Mouse (Mus musculus): ENCODE data around the gene Pdxp. TPM values are rescaled to one million over a fixed set of nuclear protein-coding genes. Genes with fewer than 3 reads are reported as not detected.

Pdxp gene
- polyA plus RNA-seq, 1 experiment from 2014 or later = 46.3 TPM

DNA sequence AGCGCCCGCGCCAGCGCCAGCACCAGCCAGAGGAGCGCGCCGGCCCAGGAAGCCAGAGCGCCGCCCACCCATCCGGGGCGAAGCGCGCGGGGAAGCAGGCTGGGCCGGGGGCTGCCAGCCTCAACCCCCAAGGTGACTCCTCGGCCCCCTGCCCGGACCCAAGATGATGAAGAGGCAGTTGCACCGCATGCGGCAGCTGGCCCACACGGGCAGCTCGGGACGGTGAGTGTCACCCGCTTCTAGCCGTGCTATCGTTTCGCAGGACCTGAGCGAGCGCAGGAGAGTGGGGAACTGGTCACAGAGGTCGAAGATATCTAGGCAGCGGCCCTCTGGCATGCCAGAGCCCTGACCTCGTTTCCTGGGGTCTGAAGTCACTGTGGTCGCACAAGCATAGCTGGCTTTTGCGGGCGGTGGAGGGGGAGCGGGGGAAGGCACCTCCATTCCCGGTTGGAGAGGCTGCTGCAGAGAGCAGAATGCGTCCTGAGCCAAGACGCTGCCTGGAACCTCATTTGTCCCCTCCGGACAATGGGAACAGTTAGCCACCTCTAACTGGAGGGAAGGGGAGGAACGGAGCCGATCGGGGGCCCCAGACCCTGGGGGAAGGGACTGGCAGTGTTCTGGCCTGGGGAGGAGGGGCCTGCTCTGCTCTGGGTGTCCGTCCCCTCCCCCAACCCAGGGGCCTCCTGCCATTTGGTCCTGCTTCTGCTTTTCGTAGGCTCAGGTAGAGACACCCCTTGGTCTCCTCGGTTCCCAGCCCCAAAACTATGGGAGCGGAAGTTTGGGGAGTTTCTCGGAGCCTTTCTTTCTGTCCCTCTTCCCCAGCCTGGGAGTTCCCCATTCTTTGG lies 13.8 kb upstream of the Pdxp start, which contains the start of gene Sh3bp1:
TSS of gene Sh3bp1 (plus strand) at position 29 of the 845 bp plus-strand sequence.
- peaks cover 40% of the 10 kb centered on the region for H3K27me3 ChIP-seq
- WGBS = 1% methylated on average over 46 of the region's 47 CpGs
- no peaks in the 10 kb centered on the region for H3K36me3 ChIP-seq
- peaks cover 25% of the 10 kb centered on the region for H3K4me1 ChIP-seq
- peak within 1 kb of the TSS; percentile 94 for H3K4me2 ChIP-seq (replicated peaks)
- H3K9ac ChIP-seq (replicated peaks) = peak within 1 kb of the TSS; percentile 65
- H3K9me3 ChIP-seq = no peaks in the 10 kb centered on the region
- no peak within 1 kb of the TSS for H3K27ac ChIP-seq (replicated peaks)
- peak; percentile 61 for ATAC-seq (ENCODE audit: low FRiP score, low read depth)
- peak within 1 kb of the TSS; percentile 53 for H3K4me3 ChIP-seq

DNA sequence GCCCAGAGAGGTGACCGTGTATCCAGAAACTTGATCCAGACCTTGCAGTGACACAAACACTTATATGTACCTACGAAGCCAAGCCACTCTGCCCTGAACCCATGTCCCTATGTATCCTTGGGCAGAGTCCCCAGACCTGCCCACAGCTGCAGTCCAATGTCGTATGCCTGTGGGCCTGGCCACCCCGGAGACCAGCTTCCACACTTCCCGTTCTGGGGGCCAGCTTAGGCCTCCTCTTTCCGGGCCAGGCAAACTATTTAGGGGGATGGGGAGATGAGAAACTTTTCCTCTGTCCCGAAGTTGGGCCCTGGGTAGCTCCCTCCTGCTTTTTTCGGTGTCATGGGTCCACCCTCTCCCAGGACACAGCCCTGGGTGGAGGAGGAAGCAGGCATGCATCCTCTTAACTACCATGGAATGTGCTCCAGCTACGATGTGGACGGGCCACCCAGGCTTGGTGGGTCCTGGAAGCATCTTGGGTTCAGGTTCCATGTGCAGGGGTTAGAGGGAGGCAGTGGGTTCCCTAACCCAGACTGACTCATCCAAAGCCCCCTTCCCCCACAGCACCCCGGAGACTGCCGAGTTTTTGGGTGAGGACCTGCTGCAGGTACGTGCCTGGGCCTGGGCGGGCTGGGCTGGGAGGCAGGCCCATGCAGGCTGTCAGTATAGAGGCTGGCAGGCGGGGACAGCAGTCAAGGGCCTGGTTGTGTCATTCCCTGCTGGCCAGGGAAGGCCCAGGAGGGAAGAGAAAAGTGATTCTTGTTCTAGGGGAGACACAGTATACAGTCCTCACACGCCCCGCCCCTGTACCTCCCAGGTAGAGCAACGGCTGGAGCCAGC lies 12.9 kb upstream of the Pdxp start:
- 21% methylated on average over 18 of the region's 18 CpGs for WGBS
- Histone ChIP-seq H3K4me2 (replicated peaks) (peak overlapping the region; percentile 94), H3K27ac (replicated peaks) (no peak overlapping the region), H3K36me3 (no peaks in the 10 kb centered on the region), H3K9me3 (no peaks in the 10 kb centered on the region), H3K4me3 (peak overlapping the region; percentile 53), H3K9ac (replicated peaks) (peak overlapping the region; percentile 43), H3K4me1 (peaks cover 25% of the 10 kb centered on the region), H3K27me3 (peaks cover 40% of the 10 kb centered on the region)
- no peak for ATAC-seq (ENCODE audit: low FRiP score, low read depth)

DNA sequence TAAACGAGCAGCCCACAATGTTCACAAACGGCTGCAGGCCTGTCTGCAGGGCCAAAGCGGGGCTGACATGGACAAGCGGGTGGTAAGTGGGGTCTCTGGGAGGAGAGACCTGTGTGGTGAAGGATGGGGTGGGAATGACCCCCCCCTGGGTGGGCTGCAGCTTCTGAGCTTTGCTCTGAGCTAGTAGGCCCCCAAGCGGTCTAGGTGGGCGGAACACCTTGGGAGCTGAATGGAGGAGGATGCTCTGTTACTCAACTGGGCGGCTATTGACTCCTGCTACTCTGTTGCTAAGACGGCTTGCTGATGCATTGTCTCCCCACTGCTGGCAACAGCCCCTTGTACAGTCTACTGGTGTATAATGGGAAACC lies 12.3 kb upstream of the Pdxp start:
- no peak for ATAC-seq (ENCODE audit: low FRiP score, low read depth)
- Histone ChIP-seq H3K4me2 (replicated peaks) (peak overlapping the region; percentile 94; the same call in 1 of the 2 replicates), H3K27ac (replicated peaks) (no peak overlapping the region), H3K4me1 (peaks cover 25% of the 10 kb centered on the region), H3K9me3 (no peaks in the 10 kb centered on the region), H3K9ac (replicated peaks) (peak overlapping the region; percentile 43; the same call in 1 of the 2 replicates), H3K27me3 (peaks cover 40% of the 10 kb centered on the region), H3K4me3 (no peak overlapping the region), H3K36me3 (no peaks in the 10 kb centered on the region)
- WGBS = 41% methylated on average over 8 of the region's 8 CpGs

GRCm38 (mm10) chr15:78903243-78903642 lies 10.5 kb upstream of the Pdxp start:
- Histone ChIP-seq H3K9ac (replicated peaks) (no peak overlapping the region), H3K36me3 (no peaks in the 10 kb centered on the region), H3K9me3 (no peaks in the 10 kb centered on the region), H3K4me2 (replicated peaks) (no peak overlapping the region), H3K27ac (replicated peaks) (no peak overlapping the region), H3K4me3 (no peak overlapping the region), H3K27me3 (peaks cover 39% of the 10 kb centered on the region), H3K4me1 (peaks cover 25% of the 10 kb centered on the region)
- WGBS = 8% methylated on average over 2 of the region's 2 CpGs
- ATAC-seq (ENCODE audit: low FRiP score, low read depth) = 0 out of 2 replicates have a peak, but pooled peaks have one; percentile 4

- no peak overlapping the region for H3K4me2 ChIP-seq (replicated peaks)
- 83% methylated on average over 7 of the region's 7 CpGs for WGBS
- peaks cover 4% of the 10 kb centered on the region; the same call in 1 of the 2 replicates for H3K27me3 ChIP-seq
- no peak overlapping the region for H3K27ac ChIP-seq (replicated peaks)
- H3K4me3 ChIP-seq = no peak overlapping the region
- H3K9me3 ChIP-seq = no peaks in the 10 kb centered on the region
- H3K36me3 ChIP-seq = no peaks in the 10 kb centered on the region
- no peak for ATAC-seq (ENCODE audit: low FRiP score, low read depth)
- peaks cover 4% of the 10 kb centered on the region; the same call in 1 of the 2 replicates for H3K4me1 ChIP-seq
- H3K9ac ChIP-seq (replicated peaks) = no peak overlapping the region
These were observed 5.3 kb upstream of the Pdxp start for GRCm38 (mm10) chr15:78908399-78908798.

- H3K4me3 ChIP-seq = no peak overlapping the region
- H3K9me3 ChIP-seq = no peaks in the 10 kb centered on the region
- H3K4me2 ChIP-seq (replicated peaks) = no peak overlapping the region
- peaks cover 4% of the 10 kb centered on the region; the same call in 1 of the 2 replicates for H3K27me3 ChIP-seq
- H3K4me1 ChIP-seq = peaks cover 4% of the 10 kb centered on the region; the same call in 1 of the 2 replicates
- no peaks in the 10 kb centered on the region for H3K36me3 ChIP-seq
- no peak overlapping the region for H3K27ac ChIP-seq (replicated peaks)
- H3K9ac ChIP-seq (replicated peaks) = no peak overlapping the region
- 85% methylated on average over 8 of the region's 8 CpGs for WGBS
- ATAC-seq (ENCODE audit: low FRiP score, low read depth) = no peak
These were observed 4.7 kb upstream of the Pdxp start for GRCm38 (mm10) chr15:78908982-78909381.

DNA sequence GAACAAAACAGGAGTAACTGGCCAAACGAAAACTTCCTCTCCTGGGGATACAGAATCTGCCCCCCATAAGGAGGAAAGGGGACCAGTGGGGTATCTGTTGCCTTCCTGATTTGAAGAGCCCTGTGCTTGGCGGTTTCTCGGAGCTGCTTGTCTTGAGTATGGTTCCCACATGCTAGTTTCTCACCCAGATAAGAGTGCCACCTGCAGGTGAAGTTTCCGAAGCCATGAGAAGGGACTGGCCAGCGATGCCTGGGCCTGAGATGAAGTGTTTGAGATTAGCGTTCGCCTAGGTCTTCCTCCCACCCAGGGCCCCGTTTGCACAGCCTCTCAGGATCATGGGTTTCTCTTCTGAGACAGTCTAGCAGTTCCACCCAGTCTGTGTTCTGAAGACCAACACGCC lies 1.7 kb upstream of the Pdxp start:
- no peak overlapping the region for H3K9ac ChIP-seq (replicated peaks)
- no peaks in the 10 kb centered on the region for H3K9me3 ChIP-seq
- H3K4me1 ChIP-seq = peaks cover 31% of the 10 kb centered on the region
- H3K4me2 ChIP-seq (replicated peaks) = no peak overlapping the region
- no peak overlapping the region for H3K4me3 ChIP-seq
- no peak overlapping the region for H3K27ac ChIP-seq (replicated peaks)
- 31% methylated on average over 9 of the region's 9 CpGs for WGBS
- peaks cover 4% of the 10 kb centered on the region; the same call in 1 of the 2 replicates for H3K27me3 ChIP-seq
- H3K36me3 ChIP-seq = no peaks in the 10 kb centered on the region
- no peak for ATAC-seq (ENCODE audit: low FRiP score, low read depth)

- Histone ChIP-seq H3K4me2 (replicated peaks) (peak overlapping the region; percentile 86), H3K27me3 (peaks cover 4% of the 10 kb centered on the region; the same call in 1 of the 2 replicates), H3K4me1 (peaks cover 31% of the 10 kb centered on the region), H3K9me3 (no peaks in the 10 kb centered on the region), H3K9ac (replicated peaks) (peak overlapping the region; percentile 76), H3K36me3 (peaks cover 17% of the 10 kb centered on the region), H3K4me3 (peak overlapping the region; percentile 63), H3K27ac (replicated peaks) (peak overlapping the region; percentile 92)
- ATAC-seq (ENCODE audit: low FRiP score, low read depth) = peak; percentile 59
- under 1% methylated on average over 87 of the region's 87 CpGs for WGBS
These were observed 538 bp downstream of the Pdxp start for GRCm38 (mm10) chr15:78914091-78914822.

DNA sequence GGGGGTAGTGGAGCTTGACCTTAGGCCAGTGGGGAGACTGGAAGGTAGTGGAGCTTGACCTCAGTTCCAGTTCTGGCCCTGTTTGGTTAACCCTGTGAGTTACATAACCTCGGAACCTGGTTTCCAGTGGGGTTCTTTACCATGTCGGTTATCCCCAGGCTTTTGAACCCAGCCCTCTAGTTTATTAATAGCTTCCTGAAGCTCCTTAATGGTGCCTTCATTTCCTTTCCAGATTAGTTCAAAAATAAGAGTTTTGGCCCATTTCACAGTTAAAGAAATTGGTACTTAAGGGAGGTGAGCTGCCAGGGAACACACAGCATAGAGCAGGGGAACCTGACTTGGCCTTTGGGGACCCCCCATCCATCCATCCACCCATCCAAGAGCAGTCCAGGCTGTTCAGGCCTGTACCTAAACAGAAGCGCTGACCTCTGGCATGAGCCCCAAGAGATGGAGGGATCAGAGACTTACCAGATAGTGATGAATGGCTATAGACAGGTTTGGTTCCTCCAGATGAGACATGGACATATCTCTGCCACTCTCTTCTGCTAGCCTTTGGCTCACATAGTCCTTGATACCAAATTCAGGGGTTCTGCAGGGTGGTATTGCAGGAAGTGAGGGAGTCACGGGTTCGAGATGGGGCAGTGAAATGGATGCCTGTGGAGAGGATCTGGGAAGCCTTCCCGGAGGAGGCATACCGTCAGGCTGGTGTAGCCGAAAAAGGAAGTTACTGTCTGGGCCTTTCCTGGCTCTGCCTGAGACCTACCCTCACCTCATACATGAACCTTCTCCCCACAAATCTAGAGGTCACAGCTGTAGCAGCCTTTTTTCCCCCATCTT lies 1.3 kb downstream of the Pdxp start:
- Histone ChIP-seq H3K27ac (replicated peaks) (peak overlapping the region; percentile 92; the same call in 1 of the 2 replicates), H3K4me2 (replicated peaks) (peak overlapping the region; percentile 86), H3K36me3 (peaks cover 20% of the 10 kb centered on the region), H3K9me3 (no peaks in the 10 kb centered on the region), H3K4me1 (peaks cover 31% of the 10 kb centered on the region), H3K9ac (replicated peaks) (peak overlapping the region; percentile 76), H3K27me3 (peaks cover 4% of the 10 kb centered on the region; the same call in 1 of the 2 replicates), H3K4me3 (peak overlapping the region; percentile 63)
- ATAC-seq (ENCODE audit: low FRiP score, low read depth) = no peak
- WGBS = 57% methylated on average over 8 of the region's 8 CpGs

DNA sequence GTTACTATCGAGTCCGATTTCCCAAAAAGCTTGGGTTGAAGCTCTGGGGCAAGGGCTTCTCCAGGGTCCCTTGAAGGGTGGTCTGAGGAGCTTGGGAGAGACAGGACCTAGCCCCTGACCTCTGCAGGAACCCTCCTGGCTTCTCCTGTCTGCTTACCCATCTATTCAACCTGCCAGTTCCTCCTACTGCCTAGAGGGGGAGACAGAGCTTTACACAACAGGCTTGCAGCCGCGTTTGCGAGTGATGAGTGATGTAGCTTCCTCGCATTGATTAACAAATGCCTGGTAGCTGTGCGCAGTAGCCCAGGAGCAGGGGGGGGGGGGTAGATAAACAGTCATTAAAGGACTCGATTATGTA lies 1.9 kb downstream of the Pdxp start:
- H3K27ac ChIP-seq (replicated peaks) = peak overlapping the region; percentile 15; the same call in 1 of the 2 replicates
- ATAC-seq (ENCODE audit: low FRiP score, low read depth) = peak; percentile 17; the same call in 1 of the 2 replicates

More for the DNA sequence above, 1.9 kb downstream of the Pdxp start:
- Histone ChIP-seq H3K36me3 (peaks cover 20% of the 10 kb centered on the region), H3K4me1 (peaks cover 31% of the 10 kb centered on the region), H3K9me3 (no peaks in the 10 kb centered on the region), H3K27me3 (peaks cover 4% of the 10 kb centered on the region; the same call in 1 of the 2 replicates), H3K9ac (replicated peaks) (peak overlapping the region; percentile 76), H3K4me2 (replicated peaks) (peak overlapping the region; percentile 86), H3K4me3 (peak overlapping the region; percentile 63)
- 9% methylated on average over 8 of the region's 8 CpGs for WGBS

Measured in midbrain, embryonic 12.5 days (tissue).